Mouse (Mus musculus) kidney, embryonic 14.5 days (tissue): ENCODE data around the gene Pkp2. TPM values are rescaled to one million over a fixed set of nuclear protein-coding genes. Genes with fewer than 3 reads are reported as not detected.
A peak's percentile ranks its signal among the peaks of the same experiment; 100 is the strongest.

Experiments
- ATAC-seq: fragments of 200-750 bp; cut with Nextera tagmentation; 2 replicates; pipeline ENCODE4 v1.8.0; 2017; ENCODE audit warnings: moderate number of reproducible peaks, mild to moderate bottlenecking, moderate TSS enrichment, moderate library complexity; ENCODE audit not compliant: low FRiP score, low TSS enrichment
- H3K27ac ChIP-seq: fragments of 300-500 bp; sonication (generic); 2 replicates; pipeline ENCODE4 v1.5.1; 2014; ENCODE audit warnings: low read depth, mild to moderate bottlenecking, low read length, moderate library complexity, mixed read lengths
- H3K27me3 ChIP-seq: fragments of 300-500 bp; sonication (generic); 2 replicates; pipeline ENCODE4 v1.6.1; 2014; ENCODE audit warnings: mild to moderate bottlenecking, low read length; ENCODE audit not compliant: control insufficient read depth, insufficient read depth
- H3K36me3 ChIP-seq: fragments of 300-500 bp; sonication (generic); 2 replicates; pipeline ENCODE4 v1.6.1; 2014; ENCODE audit warnings: low read length, mixed read lengths; ENCODE audit not compliant: control insufficient read depth, insufficient read depth
- H3K4me1 ChIP-seq: fragments of 300-500 bp; sonication (generic); 2 replicates; pipeline ENCODE4 v1.6.1; 2014; ENCODE audit warnings: low read length, mixed read lengths; ENCODE audit not compliant: control insufficient read depth, insufficient read depth
- H3K4me2 ChIP-seq: fragments of 300-500 bp; sonication (generic); replicated peaks from 2 replicates; pipeline ENCODE4 v1.6.1; 2014; ENCODE audit warnings: low read depth, mild to moderate bottlenecking, low read length
- H3K4me3 ChIP-seq: fragments of 300-500 bp; sonication (generic); 2 replicates; pipeline ENCODE4 v1.5.1; 2014; ENCODE audit warnings: mild to moderate bottlenecking, low read length
- H3K9ac ChIP-seq: fragments of 300-500 bp; sonication (generic); 2 replicates; pipeline ENCODE4 v1.6.1; 2014; ENCODE audit warnings: low read depth, mild to moderate bottlenecking, low read length, moderate library complexity
- H3K9me3 ChIP-seq: fragments of 300-500 bp; sonication (generic); 2 replicates; pipeline ENCODE4 v1.6.1; 2016; ENCODE audit warnings: low read length; ENCODE audit not compliant: control insufficient read depth
- WGBS: fragments of 180-500 bp; shearing (Covaris S2); extraction: QIAGEN DNeasy Blood & Tissue Kit; methylation state at CpG from one replicate; pipeline ENCODE4 v1.1.7; 2014; 5-methylcytosine and 5-hydroxymethylcytosine counted together
- polyA plus RNA-seq: library from polyadenylated mRNA; unstranded; fragments of >200 nt; fragmentation: Nextera tagmentation; extraction: Ambion mirVana; gene quantifications from 2 replicates; pipeline ENCODE4 v1.2.1, GENCODE M21; 2014

The Pkp2 gene
- polyA plus RNA-seq, 1 experiment from 2014 or later: 10.1 TPM

GRCm38 (mm10) chr16:16250470-16250869 lies 37.4 kb downstream of the Pkp2 start:
- no peak overlapping the region for H3K4me3 ChIP-seq
- H3K9ac ChIP-seq: no peak overlapping the region
- H3K36me3 ChIP-seq: no peaks in the 10 kb centered on the region
- no peaks in the 10 kb centered on the region for H3K9me3 ChIP-seq
- ATAC-seq: no peak
- WGBS: 74% methylated on average over 2 of the region's 2 CpGs
- H3K27me3 ChIP-seq: no peaks in the 10 kb centered on the region
- 0 out of 2 replicates have a peak, but pooled peaks cover 3% of the 10 kb centered on the region for H3K4me1 ChIP-seq
- H3K4me2 ChIP-seq: no peak overlapping the region
- H3K27ac ChIP-seq: no peak overlapping the region

- ATAC-seq: peak; percentile 95
- Histone ChIP-seq H3K27ac (no peak overlapping the region), H3K4me1 (0 out of 2 replicates have a peak, but pooled peaks cover 3% of the 10 kb centered on the region), H3K36me3 (no peaks in the 10 kb centered on the region), H3K9ac (no peak overlapping the region), H3K27me3 (no peaks in the 10 kb centered on the region), H3K9me3 (no peaks in the 10 kb centered on the region), H3K4me3 (no peak overlapping the region), H3K4me2 (no peak overlapping the region)
- WGBS: 13% methylated on average over 4 of the region's 4 CpGs
These were observed 40.4 kb downstream of the Pkp2 start for GRCm38 (mm10) chr16:16253326-16254074.

GRCm38 (mm10) chr16:16255217-16255616 lies 42.1 kb downstream of the Pkp2 start:
- Histone ChIP-seq H3K4me3 (no peak overlapping the region), H3K9me3 (no peaks in the 10 kb centered on the region), H3K27ac (no peak overlapping the region), H3K9ac (no peak overlapping the region), H3K4me2 (no peak overlapping the region), H3K36me3 (no peaks in the 10 kb centered on the region), H3K27me3 (no peaks in the 10 kb centered on the region), H3K4me1 (0 out of 2 replicates have a peak, but pooled peaks cover 3% of the 10 kb centered on the region)
- WGBS: 51% methylated on average over 1 of the region's 1 CpGs
- no peak for ATAC-seq

GRCm38 (mm10) chr16:16255874-16256273 lies 42.8 kb downstream of the Pkp2 start:
- H3K27me3 ChIP-seq: no peaks in the 10 kb centered on the region
- H3K4me1 ChIP-seq: 0 out of 2 replicates have a peak, but pooled peaks cover 3% of the 10 kb centered on the region
- 28% methylated on average over 7 of the region's 7 CpGs for WGBS
- H3K36me3 ChIP-seq: no peaks in the 10 kb centered on the region
- ATAC-seq: no peak
- no peak overlapping the region for H3K27ac ChIP-seq
- H3K9me3 ChIP-seq: no peaks in the 10 kb centered on the region
- no peak overlapping the region for H3K9ac ChIP-seq
- no peak overlapping the region for H3K4me2 ChIP-seq
- no peak overlapping the region for H3K4me3 ChIP-seq

GRCm38 (mm10) chr16:16256672-16257071 lies 43.6 kb downstream of the Pkp2 start:
- Histone ChIP-seq H3K36me3 (no peaks in the 10 kb centered on the region), H3K4me2 (no peak overlapping the region), H3K4me1 (0 out of 2 replicates have a peak, but pooled peaks cover 3% of the 10 kb centered on the region), H3K9ac (no peak overlapping the region), H3K27me3 (no peaks in the 10 kb centered on the region), H3K27ac (no peak overlapping the region), H3K9me3 (no peaks in the 10 kb centered on the region), H3K4me3 (no peak overlapping the region)
- ATAC-seq: no peak
- WGBS: 73% methylated on average over 1 of the region's 1 CpGs

GRCm38 (mm10) chr16:16260882-16261281 lies 47.8 kb downstream of the Pkp2 start:
- Histone ChIP-seq H3K27ac (no peak overlapping the region), H3K4me2 (no peak overlapping the region), H3K4me1 (no peaks in the 10 kb centered on the region), H3K9me3 (no peaks in the 10 kb centered on the region), H3K36me3 (no peaks in the 10 kb centered on the region), H3K9ac (no peak overlapping the region), H3K4me3 (no peak overlapping the region), H3K27me3 (no peaks in the 10 kb centered on the region)
- ATAC-seq: no peak
- WGBS: 92% methylated on average over 5 of the region's 5 CpGs

GRCm38 (mm10) chr16:16261481-16261880 lies 48.4 kb downstream of the Pkp2 start:
- WGBS: 90% methylated on average over 6 of the region's 6 CpGs
- no peak for ATAC-seq
- no peaks in the 10 kb centered on the region for H3K4me1 ChIP-seq
- H3K4me3 ChIP-seq: no peak overlapping the region
- no peaks in the 10 kb centered on the region for H3K36me3 ChIP-seq
- no peaks in the 10 kb centered on the region for H3K9me3 ChIP-seq
- H3K9ac ChIP-seq: no peak overlapping the region
- H3K4me2 ChIP-seq: no peak overlapping the region
- H3K27me3 ChIP-seq: no peaks in the 10 kb centered on the region
- no peak overlapping the region for H3K27ac ChIP-seq

- Histone ChIP-seq H3K4me3 (no peak overlapping the region), H3K4me1 (no peaks in the 10 kb centered on the region), H3K9ac (no peak overlapping the region), H3K27ac (no peak overlapping the region), H3K36me3 (no peaks in the 10 kb centered on the region), H3K4me2 (no peak overlapping the region), H3K27me3 (no peaks in the 10 kb centered on the region), H3K9me3 (no peaks in the 10 kb centered on the region)
- 94% methylated on average over 3 of the region's 3 CpGs for WGBS
- ATAC-seq: no peak
These were observed 49.3 kb downstream of the Pkp2 start for GRCm38 (mm10) chr16:16262436-16262835.

GRCm38 (mm10) chr16:16272978-16273377 lies 59.9 kb downstream of the Pkp2 start:
- no peak for ATAC-seq
- 36% methylated on average over 3 of the region's 3 CpGs for WGBS
- H3K9ac ChIP-seq: no peak overlapping the region
- H3K4me2 ChIP-seq: no peak overlapping the region
- no peaks in the 10 kb centered on the region for H3K9me3 ChIP-seq
- H3K27ac ChIP-seq: no peak overlapping the region
- H3K4me1 ChIP-seq: no peaks in the 10 kb centered on the region
- H3K36me3 ChIP-seq: no peaks in the 10 kb centered on the region
- H3K27me3 ChIP-seq: no peaks in the 10 kb centered on the region
- H3K4me3 ChIP-seq: no peak overlapping the region
